Mouse (Mus musculus): ENCODE results near the gene Mosmo.
"Not testable (repeated sequence)": the region's sequence is repeated elsewhere in the genome, so short reads cannot be mapped to it uniquely, and the experiment has no call there.

The Mosmo gene

GRCm38 (mm10) chr7:120699586-120699985, 22.2 kb downstream of the Mosmo start:
- no peak for DNase-seq (ENCODE audit: low read depth in 1 of 2, low spot score in 2 of 2)

DNA sequence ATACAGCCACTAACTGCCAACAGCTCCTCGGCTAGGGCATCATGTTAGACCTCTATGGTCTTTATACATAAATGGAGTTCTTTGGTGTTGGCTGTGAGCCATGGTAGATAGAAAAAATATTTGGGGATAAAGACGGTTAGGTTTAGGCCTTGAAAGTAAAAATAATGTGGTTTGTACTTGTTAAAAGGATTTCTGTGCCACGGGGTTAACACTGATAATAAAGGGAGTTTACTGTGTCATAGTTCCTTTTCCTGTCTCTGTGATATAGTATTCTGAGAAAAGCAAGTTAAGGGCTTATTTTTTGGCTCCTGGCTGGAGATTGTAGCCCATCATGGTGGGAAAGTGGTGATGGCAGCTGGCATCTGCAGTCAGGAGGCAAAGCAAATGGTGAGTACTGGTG, 26.5 kb downstream of the Mosmo start:
- no peak for DNase-seq (ENCODE audit: low read depth in 1 of 2, low spot score in 2 of 2)

DNA sequence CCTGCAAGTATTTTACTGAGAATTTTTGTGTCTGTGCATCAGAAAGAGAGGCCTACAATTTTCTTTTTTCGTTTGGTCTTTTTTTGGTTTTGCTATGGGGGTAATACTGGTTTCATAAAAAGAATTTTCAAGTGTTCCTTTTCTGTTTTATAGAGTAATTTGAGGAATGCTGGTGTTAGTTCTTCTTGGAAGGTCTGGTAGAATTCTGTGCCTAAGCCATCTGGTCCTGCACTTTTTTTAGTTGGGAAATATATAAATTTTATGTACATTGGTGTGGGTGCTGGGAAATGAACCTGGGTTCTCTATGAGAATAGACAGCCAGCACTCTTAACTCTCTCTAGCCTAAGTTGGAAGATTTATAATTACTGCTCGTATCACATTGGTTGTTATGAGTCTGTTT, 34.7 kb downstream of the Mosmo start:
- DNase-seq (ENCODE audit: low read depth in 1 of 2, low spot score in 2 of 2): no peak

DNA sequence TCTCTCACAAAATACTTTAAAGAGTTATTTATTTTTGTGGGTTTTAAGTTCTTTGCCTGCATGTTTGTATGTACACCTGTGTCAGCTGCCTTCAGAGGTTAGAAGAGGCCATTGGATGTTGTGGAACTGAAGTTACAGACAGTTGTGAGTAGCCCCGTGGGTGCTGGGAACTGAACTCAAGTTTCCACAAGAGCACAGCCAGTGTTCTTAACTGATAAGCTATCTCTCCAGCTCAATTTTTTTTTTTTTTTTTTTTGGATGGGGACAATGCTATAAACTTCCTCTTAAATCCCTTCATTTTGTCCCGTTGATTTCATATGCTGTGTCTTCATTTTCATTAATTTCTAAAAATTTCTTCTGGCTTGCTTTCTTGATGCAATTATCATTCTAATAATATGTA, 35.8 kb downstream of the Mosmo start:
- no peak for DNase-seq (ENCODE audit: low read depth in 1 of 2, low spot score in 2 of 2)

DNA sequence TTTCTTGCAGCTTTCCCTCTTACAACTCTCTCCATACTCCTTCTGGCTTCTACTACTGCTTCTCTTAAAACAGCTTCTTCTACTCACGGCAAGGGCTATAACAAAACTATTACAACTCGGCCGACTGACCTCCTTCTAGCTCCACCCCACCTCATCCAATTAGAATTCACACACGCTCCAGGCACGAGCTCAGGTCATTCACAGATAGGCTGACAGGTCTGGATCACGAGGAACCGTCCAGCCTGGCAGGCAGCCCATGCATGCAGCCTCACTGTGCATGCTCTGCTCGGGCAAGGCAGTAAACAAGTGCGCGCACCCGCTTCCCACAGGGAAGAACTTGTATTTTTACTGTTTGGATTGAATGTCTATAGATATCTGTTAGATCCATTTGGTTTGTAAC, 36.5 kb downstream of the Mosmo start:
- DNase-seq (ENCODE audit: low read depth in 1 of 2, low spot score in 2 of 2): not testable (repeated sequence)

- DNase-seq (ENCODE audit: low read depth in 1 of 2, low spot score in 2 of 2): no peak
Measured at GRCm38 (mm10) chr7:120717261-120717660, 39.8 kb downstream of the Mosmo start.

- DNase-seq (ENCODE audit: low read depth in 1 of 2, low spot score in 2 of 2): no peak
Measured at GRCm38 (mm10) chr7:120721051-120721450, 43.6 kb downstream of the Mosmo start.

- DNase-seq (ENCODE audit: low read depth in 1 of 2, low spot score in 2 of 2): no peak
Measured at GRCm38 (mm10) chr7:120721456-120721855, 44.0 kb downstream of the Mosmo start.

GRCm38 (mm10) chr7:120722063-120722462, 44.6 kb downstream of the Mosmo start:
- DNase-seq (ENCODE audit: low read depth in 1 of 2, low spot score in 2 of 2): no peak

DNA sequence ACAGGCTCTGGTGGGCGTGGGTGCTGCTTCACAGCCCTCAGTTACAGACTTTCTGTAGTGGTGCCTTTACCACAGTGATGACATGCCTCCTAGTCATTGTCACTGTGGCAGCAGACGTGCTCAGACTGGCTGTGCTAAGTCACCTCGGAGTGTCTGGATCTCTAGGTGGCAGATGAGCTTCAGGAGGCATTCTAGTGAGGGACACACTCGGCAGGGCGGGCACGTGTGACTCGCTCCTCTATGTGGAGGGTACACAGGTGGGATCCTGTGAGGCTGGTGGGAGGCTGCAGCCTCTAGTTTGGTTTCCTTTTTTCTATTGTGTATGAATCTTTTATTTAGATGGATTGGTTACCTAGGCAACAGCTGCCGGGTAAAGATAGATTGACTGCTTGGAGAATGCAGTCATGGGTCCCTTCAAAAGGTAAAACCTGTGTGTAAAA, 45.4 kb downstream of the Mosmo start:
- DNase-seq (ENCODE audit: low read depth in 1 of 2, low spot score in 2 of 2): no peak

GRCm38 (mm10) chr7:120727581-120727980, 50.2 kb downstream of the Mosmo start:
- no peak for DNase-seq (ENCODE audit: low read depth in 1 of 2, low spot score in 2 of 2)

DNA sequence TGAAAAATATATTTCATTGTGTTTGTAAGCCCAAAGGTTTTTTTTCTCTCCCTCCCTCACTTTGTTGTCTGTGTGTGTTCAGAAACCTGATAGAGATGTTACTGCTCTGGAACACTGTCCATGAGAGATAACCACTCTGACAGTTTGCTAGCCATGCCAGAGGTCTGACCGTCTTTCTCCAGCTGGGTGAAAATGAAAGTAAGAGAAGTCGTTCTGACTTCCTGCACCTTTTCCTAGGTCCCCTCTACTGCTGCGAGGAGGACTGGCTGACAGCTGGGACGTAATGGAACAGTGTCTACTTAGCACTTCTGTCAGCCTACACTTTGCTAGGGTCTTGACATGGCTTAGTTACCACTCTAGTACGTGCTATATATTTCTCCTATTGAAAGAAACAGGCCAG, 52.2 kb downstream of the Mosmo start:
- DNase-seq (ENCODE audit: low read depth in 1 of 2, low spot score in 2 of 2): no peak

DNA sequence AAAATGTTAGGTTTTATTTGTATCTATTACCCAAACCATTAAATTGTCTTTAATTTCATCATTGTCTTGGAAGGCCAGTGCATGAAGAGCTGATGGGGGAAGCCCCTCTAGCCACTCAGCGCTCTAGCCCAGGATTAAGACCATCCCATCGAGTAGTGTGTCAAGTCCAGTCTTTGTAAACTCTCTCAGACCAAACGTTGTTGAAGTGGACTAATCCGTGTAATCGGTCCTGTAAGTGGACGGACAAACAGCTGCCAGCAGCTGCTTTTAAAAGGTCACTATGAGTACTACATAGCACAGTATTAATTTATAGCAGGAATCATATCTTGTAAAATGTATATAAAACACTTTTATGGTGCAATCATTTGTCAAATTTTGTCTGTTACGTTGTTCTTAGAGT, 55.5 kb downstream of the Mosmo start:
- no peak for DNase-seq (ENCODE audit: low read depth in 1 of 2, low spot score in 2 of 2)

DNA sequence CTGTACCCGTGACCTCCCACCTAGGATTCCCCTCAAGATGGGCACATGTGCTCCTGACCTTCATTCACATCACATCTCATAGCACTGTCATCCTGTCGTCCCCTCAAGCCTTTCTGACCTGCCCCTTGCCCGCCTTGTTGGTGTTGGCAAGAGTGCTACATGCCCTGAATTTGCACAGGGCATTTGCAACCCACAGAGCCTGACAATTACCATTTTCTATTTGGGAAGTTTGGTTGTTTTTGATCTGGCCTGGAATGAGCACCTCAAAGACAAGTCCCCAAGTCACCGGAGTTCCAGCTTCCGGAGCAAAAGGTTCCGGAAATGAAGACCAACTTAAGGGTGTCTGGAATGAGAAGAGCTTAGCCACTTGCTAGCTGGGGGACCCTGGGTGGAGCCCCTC, 61.6 kb downstream of the Mosmo start, which contains the start of gene Vwa3a:
TSS of gene Vwa3a (plus strand) at position 301 of the 400 bp plus-strand sequence.
- DNase-seq (ENCODE audit: low read depth in 1 of 2, low spot score in 2 of 2): no peak

DNA sequence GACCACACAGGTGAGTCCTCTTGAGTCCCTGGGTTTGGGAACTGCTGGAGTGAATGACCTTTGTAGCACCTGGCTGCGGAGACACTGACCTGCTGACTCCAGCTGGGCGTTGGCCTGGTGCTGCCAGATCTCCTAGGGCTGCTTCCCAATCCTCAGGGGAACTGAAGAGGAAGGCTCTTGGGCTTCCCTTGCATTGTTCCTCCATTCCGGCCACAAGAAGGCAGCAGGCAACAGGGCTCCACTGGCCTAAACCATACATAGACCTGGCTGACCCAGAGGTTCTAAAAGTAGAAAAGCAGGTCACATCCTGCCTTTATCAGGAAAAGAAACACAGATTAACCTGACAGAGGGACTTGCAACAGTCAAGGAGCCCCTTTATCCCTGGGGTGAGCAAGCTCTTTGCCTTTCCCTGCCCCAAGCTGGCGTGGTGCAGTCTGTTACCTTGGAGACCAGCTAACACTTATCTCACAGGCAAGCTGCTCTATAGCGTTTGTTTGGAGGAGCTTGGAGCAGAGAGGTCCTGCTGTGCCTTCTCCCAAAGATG, 62.2 kb downstream of the Mosmo start:
- DNase-seq (ENCODE audit: low read depth in 1 of 2, low spot score in 2 of 2): no peak

DNA sequence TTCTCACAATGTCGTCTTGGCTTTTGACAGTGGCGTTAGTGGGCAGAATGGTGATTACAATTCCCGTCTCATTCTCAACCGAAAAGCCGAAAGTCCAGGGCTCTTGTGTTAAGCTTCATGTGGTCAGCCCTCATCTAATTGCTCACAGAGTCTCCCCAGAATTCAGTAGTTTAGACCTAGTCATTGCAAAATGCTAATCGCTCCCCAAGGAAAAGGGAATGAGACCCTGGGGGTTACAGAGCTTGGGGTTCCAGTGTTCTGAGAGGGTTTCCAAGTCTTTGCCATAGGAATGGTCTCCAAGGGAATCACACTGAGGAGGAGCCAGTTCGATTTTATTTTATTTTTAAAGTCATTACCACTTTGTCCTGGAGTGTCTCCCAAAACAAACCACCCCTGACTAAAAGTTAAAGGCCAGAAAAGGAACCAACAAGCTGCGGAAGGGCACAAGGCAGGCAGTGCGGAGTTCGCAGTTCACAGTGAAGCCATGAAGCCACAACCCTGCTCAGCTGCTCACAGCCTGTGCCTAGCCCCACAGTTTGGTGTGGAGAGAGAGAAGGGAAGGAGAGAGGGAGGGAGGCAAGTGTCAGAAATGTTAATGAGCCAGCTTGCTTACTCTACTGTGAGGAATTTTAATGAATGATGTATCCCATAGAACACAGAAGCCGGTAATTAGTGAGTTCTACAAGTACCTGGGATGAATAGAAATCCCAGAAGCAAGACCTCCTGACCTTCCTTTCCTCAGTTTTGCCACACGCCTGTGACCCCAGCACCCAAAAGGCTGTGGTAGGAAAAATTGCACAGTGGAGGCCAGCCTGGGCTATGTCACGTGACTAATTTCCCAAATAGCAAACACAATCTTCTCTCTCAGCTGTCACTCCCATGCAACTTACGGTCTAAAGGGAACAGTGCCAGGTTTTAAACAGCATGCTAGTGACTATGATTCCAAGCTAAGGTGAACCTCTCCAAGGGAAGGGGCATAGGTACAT, 66.2 kb downstream of the Mosmo start:
- no peak for DNase-seq (ENCODE audit: low read depth in 1 of 2, low spot score in 2 of 2)

GRCm38 (mm10) chr7:120744606-120745005, 67.2 kb downstream of the Mosmo start:
- no peak for DNase-seq (ENCODE audit: low read depth in 1 of 2, low spot score in 2 of 2)

DNA sequence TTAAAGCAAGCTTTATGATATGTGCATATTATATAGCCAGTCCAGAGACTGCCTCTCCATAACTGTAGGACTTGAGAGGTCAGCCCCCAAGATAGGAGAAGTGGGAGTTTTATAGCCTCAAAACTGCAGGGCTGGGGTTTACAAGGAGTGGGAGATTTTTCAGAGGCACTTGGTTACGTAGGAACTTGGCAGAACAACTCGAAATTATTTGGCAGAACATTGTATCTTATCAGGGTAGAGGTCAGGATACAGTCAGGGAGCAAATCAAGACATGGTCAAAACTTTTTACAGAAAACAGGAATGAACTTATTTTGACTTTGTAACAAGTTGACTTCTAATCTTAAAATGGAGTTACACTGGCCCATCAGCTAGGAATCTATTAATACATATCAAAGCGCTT, 68.6 kb downstream of the Mosmo start:
- no peak for DNase-seq (ENCODE audit: low read depth in 1 of 2, low spot score in 2 of 2)

- DNase-seq (ENCODE audit: low read depth in 1 of 2, low spot score in 2 of 2): no peak
Measured at GRCm38 (mm10) chr7:120746821-120747220, 69.4 kb downstream of the Mosmo start.

DNA sequence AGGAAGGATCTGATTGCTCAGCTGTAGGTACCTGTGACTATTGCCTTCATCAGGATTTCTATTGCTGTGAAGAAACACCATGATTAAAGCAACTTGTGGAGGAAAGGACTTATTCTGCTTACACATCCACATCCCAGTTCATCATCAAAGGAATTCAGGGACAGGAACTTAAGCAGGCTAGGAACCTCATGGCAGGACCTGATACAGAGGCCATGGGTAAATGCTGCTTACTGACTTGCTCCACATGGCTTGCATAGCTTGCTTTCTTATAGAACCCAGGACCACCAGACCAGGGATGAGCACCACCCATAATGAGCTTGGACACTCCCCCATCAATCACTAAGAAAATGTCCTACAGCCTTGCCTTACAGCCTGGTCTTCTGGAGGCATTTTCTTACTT, 71.1 kb downstream of the Mosmo start:
- no peak for DNase-seq (ENCODE audit: low read depth in 1 of 2, low spot score in 2 of 2)

DNA sequence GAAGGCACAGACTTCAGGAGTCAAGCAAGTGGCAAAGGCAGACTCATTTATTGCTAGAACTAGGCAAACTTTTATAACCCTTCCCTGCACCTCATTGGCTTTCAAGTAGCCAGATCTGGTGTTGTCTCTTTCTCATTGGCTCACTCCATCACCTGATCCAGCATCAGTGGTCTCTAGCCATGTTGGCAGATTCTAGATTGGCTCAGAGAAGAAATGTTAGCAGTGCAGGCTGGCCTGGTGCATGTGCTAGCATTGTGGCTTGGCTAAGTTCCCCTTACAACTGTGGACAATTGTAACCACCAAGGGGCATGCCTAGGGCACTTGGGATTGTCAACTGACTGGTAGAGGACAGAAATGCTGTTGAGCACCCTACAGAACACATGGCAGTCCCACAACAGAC, 73.9 kb downstream of the Mosmo start:
- DNase-seq (ENCODE audit: low read depth in 1 of 2, low spot score in 2 of 2): no peak

DNA sequence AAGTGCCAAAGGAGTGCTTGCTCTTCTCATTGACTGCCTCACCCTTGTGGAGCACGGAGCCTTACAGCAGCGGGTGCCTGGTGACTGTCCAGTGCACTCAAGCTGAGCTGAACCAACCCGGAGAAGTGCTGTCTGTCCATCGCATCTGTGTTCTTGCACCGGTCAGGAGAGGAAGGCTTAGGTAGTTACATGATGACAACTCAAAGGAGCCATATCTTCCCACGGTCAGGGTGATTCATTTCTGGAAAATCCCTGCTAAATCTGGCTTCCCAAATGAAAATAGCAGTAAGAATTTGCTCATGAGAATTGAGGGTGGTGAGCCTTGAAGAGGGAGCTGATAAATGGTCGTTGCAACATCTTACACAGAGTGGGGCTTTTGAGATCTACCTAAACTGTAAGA, 74.5 kb downstream of the Mosmo start:
- no peak for DNase-seq (ENCODE audit: low read depth in 1 of 2, low spot score in 2 of 2)

DNA sequence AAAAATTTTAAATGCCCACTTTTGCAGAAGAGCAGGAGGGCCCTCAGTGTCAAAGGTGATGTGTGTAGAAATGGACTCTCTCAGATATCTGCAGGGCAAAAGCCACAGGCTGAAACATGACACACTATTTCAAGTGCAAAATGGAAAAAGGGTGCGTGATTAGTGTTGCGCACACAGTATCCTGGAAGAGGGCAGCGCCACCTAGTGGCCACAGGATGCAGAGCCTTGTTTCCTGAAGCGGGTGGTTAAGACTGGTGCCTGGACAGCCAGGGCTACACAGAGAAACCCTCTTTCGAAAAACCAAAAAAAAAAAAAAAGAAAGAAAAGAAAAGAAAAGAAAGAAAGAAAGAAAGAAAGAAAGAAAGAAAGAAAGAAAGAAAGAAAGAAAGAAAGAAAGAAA, 77.3 kb downstream of the Mosmo start:
- DNase-seq (ENCODE audit: low read depth in 1 of 2, low spot score in 2 of 2): peak; percentile 4 to 35
